Mouse (Mus musculus) mesoderm, embryonic 11.5 days (tissue): ENCODE results near the gene Mad1l1.

Experiments
- DNase-seq: peaks from one replicate; pipeline ENCODE4 v3.0.0-alpha.2; 2012; ENCODE audit warnings: low read depth, low spot score

Gene Mad1l1

GRCm38 (mm10) chr5:140055431-140055830, 265.9 kb downstream of the Mad1l1 start:
- DNase-seq: peak; percentile 23

- no peak for DNase-seq
These were observed 267.7 kb downstream of the Mad1l1 start for GRCm38 (mm10) chr5:140053626-140054025.

GRCm38 (mm10) chr5:140052405-140052804, 268.9 kb downstream of the Mad1l1 start:
- peak; percentile 18 for DNase-seq

- no peak for DNase-seq
These were observed 275.9 kb downstream of the Mad1l1 start for GRCm38 (mm10) chr5:140045453-140045852.

- no peak for DNase-seq
These were observed 278.4 kb downstream of the Mad1l1 start for GRCm38 (mm10) chr5:140043002-140043401.

GRCm38 (mm10) chr5:140042002-140042611, 279.2 kb downstream of the Mad1l1 start:
- DNase-seq: no peak

GRCm38 (mm10) chr5:140041055-140041454, 280.3 kb downstream of the Mad1l1 start:
- DNase-seq: no peak

GRCm38 (mm10) chr5:140037587-140038233, 283.6 kb downstream of the Mad1l1 start:
- DNase-seq: no peak

- no peak for DNase-seq
These were observed 285.7 kb downstream of the Mad1l1 start for GRCm38 (mm10) chr5:140035641-140036040.

- peak; percentile 21 for DNase-seq
These were observed 286.4 kb downstream of the Mad1l1 start for GRCm38 (mm10) chr5:140035025-140035330.

- DNase-seq: no peak
These were observed 286.9 kb downstream of the Mad1l1 start for GRCm38 (mm10) chr5:140034300-140035024.

GRCm38 (mm10) chr5:140026366-140026765, 295.0 kb downstream of the Mad1l1 start:
- no peak for DNase-seq

- DNase-seq: no peak
These were observed 296.1 kb downstream of the Mad1l1 start for GRCm38 (mm10) chr5:140025301-140025700.

GRCm38 (mm10) chr5:140023941-140024500, 297.3 kb downstream of the Mad1l1 start:
- DNase-seq: peak; percentile 16

GRCm38 (mm10) chr5:140022861-140023260, 298.5 kb downstream of the Mad1l1 start:
- no peak for DNase-seq

- no peak for DNase-seq
These were observed 299.6 kb downstream of the Mad1l1 start for GRCm38 (mm10) chr5:140021755-140022154.

GRCm38 (mm10) chr5:140019616-140020015, 301.7 kb downstream of the Mad1l1 start:
- DNase-seq: no peak

GRCm38 (mm10) chr5:140018780-140019179, 302.6 kb downstream of the Mad1l1 start:
- DNase-seq: no peak

GRCm38 (mm10) chr5:140016896-140017295, 304.5 kb downstream of the Mad1l1 start:
- DNase-seq: no peak

GRCm38 (mm10) chr5:140013652-140014051, 307.7 kb downstream of the Mad1l1 start:
- no peak for DNase-seq

- no peak for DNase-seq
These were observed 308.9 kb downstream of the Mad1l1 start for GRCm38 (mm10) chr5:140012286-140012967.

GRCm38 (mm10) chr5:140010405-140010804, 310.9 kb downstream of the Mad1l1 start:
- no peak for DNase-seq
